Mouse (Mus musculus): Measurements from ENCODE around the gene Gclm. TPM values are rescaled to one million over a fixed set of nuclear protein-coding genes. Genes with fewer than 3 reads are reported as not detected.
"Not testable (repeated sequence)": the region's sequence is repeated elsewhere in the genome, so short reads cannot be mapped to it uniquely, and the experiment has no call there.

Gclm gene
- polyA plus RNA-seq, 1 experiment from 2014 or later: 391 TPM

DNA sequence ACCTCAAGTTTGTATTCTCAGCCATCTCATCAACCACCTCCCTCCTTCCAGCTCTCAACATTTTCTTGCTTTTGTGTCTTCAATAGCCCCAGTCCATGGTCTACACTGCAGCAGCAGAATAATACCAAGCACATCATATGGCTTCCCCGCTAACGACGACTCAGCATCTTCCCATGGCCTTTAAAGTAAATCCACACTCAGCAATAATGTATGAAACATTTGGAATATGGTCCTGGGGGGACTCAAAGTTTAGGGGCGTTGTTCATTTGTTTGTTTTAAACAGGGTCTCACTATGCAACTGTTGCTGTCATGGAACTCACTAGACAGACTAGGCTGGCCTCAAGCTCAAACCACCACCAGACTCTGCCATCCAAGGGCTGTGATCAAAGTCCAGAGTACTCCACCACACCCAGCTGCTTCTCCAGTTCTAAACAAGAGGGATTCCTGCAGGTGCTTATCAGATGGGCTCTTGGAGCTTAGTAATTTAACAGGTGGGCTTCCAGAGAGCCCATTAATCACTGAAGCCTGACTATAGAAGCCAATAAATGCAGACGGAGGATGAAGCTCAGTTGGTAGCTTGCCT, 43.3 kb downstream of the Gclm start:
- Histone ChIP-seq H3K4me2 (ENCODE audit: low read depth, low read length) (no peak overlapping the region), H3K27me3 (ENCODE audit: insufficient read depth, low read length) (no peaks in the 10 kb centered on the region), H3K9ac (replicated peaks) (no peak overlapping the region), H3K9me3 (ENCODE audit: low read length) (no peaks in the 10 kb centered on the region), H3K4me3 (ENCODE audit: low read depth, low read length) (no peak overlapping the region), H3K4me1 (ENCODE audit: insufficient read depth) (peaks cover 11% of the 10 kb centered on the region), H3K27ac (ENCODE audit: low read depth) (no peak overlapping the region), H3K36me3 (replicated peaks; ENCODE audit: insufficient read depth, low read length) (peaks cover 17% of the 10 kb centered on the region)
- ATAC-seq: no peak
- 80% methylated on average over 5 of the region's 5 CpGs for WGBS (ENCODE audit: insufficient replicate concordance)
- TF ChIP-seq EP300 (IDR thresholded peaks at IDR 0.05; ENCODE audit: low read depth): no peak
- no peak for TF ChIP-seq CTCF (IDR thresholded peaks at IDR 0.05; ENCODE audit: low read depth)
- DNase-seq: no peak

DNA sequence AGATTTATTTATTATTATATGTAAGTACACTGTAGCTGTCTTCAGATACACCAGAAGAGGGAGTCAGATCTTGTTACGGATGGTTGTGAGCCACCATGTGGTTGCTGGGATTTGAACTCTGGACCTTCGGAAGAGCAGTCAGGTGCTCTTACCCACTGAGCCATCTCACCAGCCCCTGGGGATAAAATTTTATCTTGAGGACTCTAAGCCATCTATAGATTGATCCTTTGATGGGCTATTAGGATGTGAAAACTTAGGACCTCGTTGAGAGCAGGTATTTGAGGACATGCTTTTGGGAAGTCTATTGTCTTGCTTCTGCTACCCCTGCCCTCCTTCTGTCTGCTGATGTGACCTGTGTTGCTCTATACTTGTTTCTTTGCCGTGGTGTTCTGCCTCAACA, 44.0 kb downstream of the Gclm start:
- H3K9ac ChIP-seq (replicated peaks); H3K9me3 ChIP-seq (ENCODE audit: low read length); H3K4me2 ChIP-seq (ENCODE audit: low read depth, low read length); H3K4me3 ChIP-seq (ENCODE audit: low read depth, low read length); ATAC-seq; DNase-seq; H3K27ac ChIP-seq (ENCODE audit: low read depth); H3K27me3 ChIP-seq (ENCODE audit: insufficient read depth, low read length): not testable (repeated sequence)
- peaks cover 18% of the 10 kb centered on the region for H3K4me1 ChIP-seq (ENCODE audit: insufficient read depth)
- 64% methylated on average over 3 of the region's 4 CpGs for WGBS (ENCODE audit: insufficient replicate concordance)
- H3K36me3 ChIP-seq (replicated peaks; ENCODE audit: insufficient read depth, low read length): peaks cover 11% of the 10 kb centered on the region

DNA sequence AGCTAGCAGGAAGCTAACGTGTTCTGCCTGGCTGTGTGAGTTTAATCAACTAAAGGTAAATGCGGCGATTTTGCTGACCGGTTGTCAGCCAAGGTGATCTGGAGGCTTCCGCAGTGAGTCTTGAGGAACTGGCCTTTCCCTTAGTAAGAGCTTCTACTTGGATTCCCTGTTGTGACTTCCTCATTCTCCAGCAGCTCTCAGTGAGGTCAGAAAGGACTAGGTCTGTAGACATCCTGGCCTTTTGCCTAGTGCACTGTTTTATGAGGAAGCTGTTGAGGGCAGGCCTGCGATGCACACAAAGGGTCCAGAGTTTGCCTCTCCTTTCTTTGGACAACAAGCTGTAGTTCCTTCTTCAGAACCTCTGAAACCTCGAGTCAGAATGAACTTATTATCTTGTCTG, 45.3 kb downstream of the Gclm start:
- Histone ChIP-seq H3K27ac (ENCODE audit: low read depth) (peak overlapping the region; percentile 57), H3K27me3 (ENCODE audit: insufficient read depth, low read length) (no peaks in the 10 kb centered on the region), H3K4me1 (ENCODE audit: insufficient read depth) (peaks cover 18% of the 10 kb centered on the region), H3K36me3 (replicated peaks; ENCODE audit: insufficient read depth, low read length) (peaks cover 2% of the 10 kb centered on the region; the same call in 1 of the 2 replicates), H3K9me3 (ENCODE audit: low read length) (no peaks in the 10 kb centered on the region), H3K4me2 (ENCODE audit: low read depth, low read length) (no peak overlapping the region; the same call in 1 of the 2 replicates), H3K4me3 (ENCODE audit: low read depth, low read length) (no peak overlapping the region), H3K9ac (replicated peaks) (no peak overlapping the region)
- DNase-seq (no peak), ATAC-seq (no peak)
- no peak for TF ChIP-seq EP300 (IDR thresholded peaks at IDR 0.05; ENCODE audit: low read depth)
- TF ChIP-seq CTCF (IDR thresholded peaks at IDR 0.05; ENCODE audit: low read depth): no peak
- WGBS (ENCODE audit: insufficient replicate concordance): 23% methylated on average over 7 of the region's 7 CpGs

DNA sequence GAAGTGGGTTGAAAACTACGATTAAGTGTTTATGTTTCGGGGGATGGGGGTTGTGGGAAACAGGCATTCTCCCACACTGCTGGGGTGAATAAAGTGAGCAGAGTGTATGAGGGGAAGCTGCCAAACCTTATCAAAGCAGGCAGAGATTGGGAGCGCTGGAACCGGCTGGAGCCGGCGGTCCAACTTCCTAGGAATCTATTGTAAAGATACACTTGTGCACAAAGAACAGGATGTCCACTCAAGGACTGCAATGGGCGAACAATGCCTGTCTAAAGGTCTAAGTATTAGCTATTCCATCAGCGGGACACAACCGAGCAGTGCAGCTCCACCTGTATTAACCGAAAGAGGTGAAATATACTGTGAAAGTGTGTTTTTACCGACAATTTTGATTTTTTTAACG, 46.5 kb downstream of the Gclm start:
- peak overlapping the region; percentile 88 for H3K27ac ChIP-seq (ENCODE audit: low read depth)
- no peaks in the 10 kb centered on the region for H3K27me3 ChIP-seq (ENCODE audit: insufficient read depth, low read length)
- peaks cover 18% of the 10 kb centered on the region for H3K4me1 ChIP-seq (ENCODE audit: insufficient read depth)
- 44% methylated on average over 12 of the region's 12 CpGs for WGBS (ENCODE audit: insufficient replicate concordance)
- ATAC-seq: no peak
- peak overlapping the region; percentile 100 for H3K4me2 ChIP-seq (ENCODE audit: low read depth, low read length)
- DNase-seq: no peak
- no peak overlapping the region for H3K4me3 ChIP-seq (ENCODE audit: low read depth, low read length)
- no peaks in the 10 kb centered on the region for H3K36me3 ChIP-seq (replicated peaks; ENCODE audit: insufficient read depth, low read length)
- no peak overlapping the region for H3K9ac ChIP-seq (replicated peaks)
- TF ChIP-seq CTCF (IDR thresholded peaks at IDR 0.05; ENCODE audit: low read depth) (no peak), EP300 (IDR thresholded peaks at IDR 0.05; ENCODE audit: low read depth) (no peak)
- H3K9me3 ChIP-seq (ENCODE audit: low read length): no peaks in the 10 kb centered on the region

DNA sequence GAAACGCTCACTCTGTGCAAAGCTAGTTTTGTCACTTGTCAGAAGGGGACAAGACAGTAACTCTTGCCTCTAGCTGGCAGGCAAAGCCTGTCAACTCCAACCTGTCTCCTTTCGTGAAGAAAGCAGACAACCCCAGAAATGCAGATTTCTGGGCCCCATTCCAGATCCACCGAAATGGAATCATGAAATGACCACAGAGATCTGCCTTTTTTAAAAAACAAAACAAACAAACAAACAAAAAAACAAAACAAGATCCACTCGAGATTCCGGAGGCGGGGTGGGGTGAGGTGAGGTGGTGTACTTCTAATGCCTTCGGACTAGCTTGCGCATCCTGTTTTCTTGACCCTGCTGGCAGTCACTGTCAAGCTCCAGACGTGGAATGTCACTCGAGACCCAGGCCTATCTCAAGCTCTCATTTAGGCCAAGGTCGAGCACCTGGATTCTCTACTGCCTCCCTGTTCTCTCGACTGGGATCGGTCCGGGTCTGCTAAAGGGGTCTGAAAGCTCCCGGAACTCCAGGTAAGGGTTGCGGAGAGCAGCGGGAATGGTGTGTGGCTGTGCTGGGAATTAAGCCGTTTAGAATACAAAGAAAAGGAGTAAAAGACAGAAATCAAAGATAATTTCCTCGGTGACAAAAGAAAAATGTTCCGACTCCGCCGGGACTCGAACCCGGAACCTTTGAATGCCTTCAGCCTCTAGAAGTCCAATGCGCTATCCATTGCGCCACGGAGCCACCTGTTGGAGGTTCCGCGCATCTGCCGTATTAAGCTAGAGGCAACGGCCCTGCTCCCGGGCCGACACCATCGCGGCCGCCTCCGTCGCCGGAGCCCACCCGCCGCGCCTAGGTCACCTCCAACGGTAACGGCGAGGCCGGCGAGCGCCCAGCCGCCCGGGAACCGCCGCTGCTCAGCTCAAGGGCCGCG, 47.2 kb downstream of the Gclm start:
- 9% methylated on average over 54 of the region's 54 CpGs for WGBS (ENCODE audit: insufficient replicate concordance)
- TF ChIP-seq CTCF (IDR thresholded peaks at IDR 0.05; ENCODE audit: low read depth): peak; percentile 49
- TF ChIP-seq EP300 (IDR thresholded peaks at IDR 0.05; ENCODE audit: low read depth): no peak
- Histone ChIP-seq H3K4me2 (ENCODE audit: low read depth, low read length) (peak overlapping the region; percentile 100), H3K4me1 (ENCODE audit: insufficient read depth) (peaks cover 18% of the 10 kb centered on the region), H3K4me3 (ENCODE audit: low read depth, low read length) (peak overlapping the region; percentile 92), H3K27ac (ENCODE audit: low read depth) (peak overlapping the region; percentile 88), H3K9me3 (ENCODE audit: low read length) (no peaks in the 10 kb centered on the region), H3K9ac (replicated peaks) (peak overlapping the region; percentile 80), H3K27me3 (ENCODE audit: insufficient read depth, low read length) (no peaks in the 10 kb centered on the region), H3K36me3 (replicated peaks; ENCODE audit: insufficient read depth, low read length) (no peaks in the 10 kb centered on the region)
- ATAC-seq (peak; percentile 85), DNase-seq (peak; percentile 96)

DNA sequence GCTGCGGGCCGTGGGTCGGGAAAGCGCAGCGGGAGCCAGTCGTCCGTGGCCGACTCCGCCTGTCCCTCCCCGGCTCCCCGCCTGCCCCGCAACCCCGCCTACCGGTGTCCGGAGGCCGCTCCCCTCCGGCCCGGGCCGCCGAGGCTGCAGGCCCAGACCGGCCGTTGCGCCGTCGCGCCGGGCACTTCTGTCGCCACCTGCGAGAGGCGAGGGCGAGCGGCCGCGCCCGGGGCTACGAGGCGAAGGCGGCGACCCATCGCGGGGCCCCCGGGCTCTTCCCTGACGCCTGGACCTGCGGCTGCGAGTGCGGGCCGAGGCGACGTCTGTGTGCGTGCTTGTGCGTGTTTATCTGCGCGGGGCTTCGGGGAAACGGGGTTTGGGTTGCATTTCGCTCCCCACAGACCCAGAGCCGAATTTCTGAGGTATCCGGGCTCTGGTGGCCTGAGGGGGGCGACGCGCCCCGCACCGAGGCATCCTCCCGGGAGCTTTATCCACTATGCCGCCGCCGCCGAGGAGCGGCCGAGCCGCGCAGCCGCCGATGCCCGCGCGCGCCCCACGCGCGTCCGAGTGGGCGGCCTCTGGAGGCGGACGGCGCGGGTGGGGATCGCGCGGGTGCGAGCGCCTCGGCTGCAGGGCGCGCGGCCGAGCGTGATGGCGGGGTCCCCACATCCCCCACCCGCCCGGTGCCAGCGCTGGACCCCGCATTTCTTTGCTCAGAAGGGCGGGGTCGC, 48.0 kb downstream of the Gclm start:
- under 1% methylated on average over 77 of the region's 105 CpGs for WGBS (ENCODE audit: insufficient replicate concordance)

More for the DNA sequence above, 48.0 kb downstream of the Gclm start:
- H3K4me1 ChIP-seq (ENCODE audit: insufficient read depth): peaks cover 18% of the 10 kb centered on the region
- H3K4me2 ChIP-seq (ENCODE audit: low read depth, low read length): peak overlapping the region; percentile 100
- H3K36me3 ChIP-seq (replicated peaks; ENCODE audit: insufficient read depth, low read length): no peaks in the 10 kb centered on the region
- peak; percentile 90 for ATAC-seq
- TF ChIP-seq CTCF (IDR thresholded peaks at IDR 0.05; ENCODE audit: low read depth) (no peak), EP300 (IDR thresholded peaks at IDR 0.05; ENCODE audit: low read depth) (no peak)
- peak overlapping the region; percentile 92 for H3K4me3 ChIP-seq (ENCODE audit: low read depth, low read length)
- peak overlapping the region; percentile 80 for H3K9ac ChIP-seq (replicated peaks)
- H3K27ac ChIP-seq (ENCODE audit: low read depth): peak overlapping the region; percentile 88
- DNase-seq: no peak
- no peaks in the 10 kb centered on the region for H3K9me3 ChIP-seq (ENCODE audit: low read length)
- no peaks in the 10 kb centered on the region for H3K27me3 ChIP-seq (ENCODE audit: insufficient read depth, low read length)
